Mouse (Mus musculus): Measurements from ENCODE around the gene Gm14459. TPM values are rescaled to one million over a fixed set of nuclear protein-coding genes. Genes with fewer than 3 reads are reported as not detected.
"Not testable (repeated sequence)": the region's sequence is repeated elsewhere in the genome, so short reads cannot be mapped to it uniquely, and the experiment has no call there.

Gene Gm14459
- total RNA-seq (2021), result not detected
- long read RNA-seq, result 0 reads

GRCm38 (mm10) chrX:8524854-8525253 is at the start of gene Gm14459:
TSS of gene Gm14459 (minus strand) at chrX:8524954.
- no peak for DNase-seq (ENCODE audit: low spot score in 2 of 2)

- not testable (repeated sequence) for DNase-seq (ENCODE audit: low spot score in 2 of 2)
Measured at GRCm38 (mm10) chrX:8548155-8548554, 23.4 kb upstream of the Gm14459 start, which contains the start of gene Ssxb6. TSS of gene Ssxb6 (minus strand) at chrX:8548255.

Other genes with a start within 250 kb of the Gm14459 start
- gene Ssxb10, start 197.5 kb downstream of the Gm14459 start, total RNA-seq (2021), result not detected
- gene Ssxb9, start 158.0 kb downstream of the Gm14459 start, total RNA-seq (2021), result not detected
- gene Ssxb1, start 111.6 kb downstream of the Gm14459 start, total RNA-seq (2021), result not detected
- gene Ssxb2, start 63.2 kb downstream of the Gm14459 start, total RNA-seq (2021), result not detected
- not detected for gene Ssxb6, start 23.3 kb upstream of the Gm14459 start, total RNA-seq (2021)
- not detected for gene Ssxb3, start 66.9 kb upstream of the Gm14459 start, total RNA-seq (2021)
- not detected for gene Ssxb8, start 165.9 kb upstream of the Gm14459 start, total RNA-seq (2021)
- gene Ssx9, start 223.5 kb upstream of the Gm14459 start, total RNA-seq (2021), result not detected